Mouse (Mus musculus): ENCODE results near the gene Sipa1l2.
"Not testable (repeated sequence)": the region's sequence is repeated elsewhere in the genome, so short reads cannot be mapped to it uniquely, and the experiment has no call there.

Gene Sipa1l2

GRCm38 (mm10) chr8:125539056-125540013 lies 30.3 kb downstream of the Sipa1l2 start:
- no peak for DNase-seq (ENCODE audit: low read depth, low spot score)

- DNase-seq (ENCODE audit: low read depth, low spot score), result no peak
These were observed 31.3 kb downstream of the Sipa1l2 start for GRCm38 (mm10) chr8:125538265-125538664.

GRCm38 (mm10) chr8:125533709-125534108 lies 35.9 kb downstream of the Sipa1l2 start:
- no peak for DNase-seq (ENCODE audit: low read depth, low spot score)

GRCm38 (mm10) chr8:125532953-125533352 lies 36.7 kb downstream of the Sipa1l2 start:
- DNase-seq (ENCODE audit: low read depth, low spot score), result no peak

GRCm38 (mm10) chr8:125532177-125532576 lies 37.4 kb downstream of the Sipa1l2 start:
- DNase-seq (ENCODE audit: low read depth, low spot score), result no peak

GRCm38 (mm10) chr8:125531640-125532039 lies 38.0 kb downstream of the Sipa1l2 start:
- no peak for DNase-seq (ENCODE audit: low read depth, low spot score)

- DNase-seq (ENCODE audit: low read depth, low spot score), result no peak
These were observed 38.5 kb downstream of the Sipa1l2 start for GRCm38 (mm10) chr8:125531088-125531438.

- no peak for DNase-seq (ENCODE audit: low read depth, low spot score)
These were observed 39.2 kb downstream of the Sipa1l2 start for GRCm38 (mm10) chr8:125530187-125531087.

- no peak for DNase-seq (ENCODE audit: low read depth, low spot score)
These were observed 40.6 kb downstream of the Sipa1l2 start for GRCm38 (mm10) chr8:125529019-125529418.

- no peak for DNase-seq (ENCODE audit: low read depth, low spot score)
These were observed 41.7 kb downstream of the Sipa1l2 start for GRCm38 (mm10) chr8:125527941-125528340.

GRCm38 (mm10) chr8:125526999-125527398 lies 42.6 kb downstream of the Sipa1l2 start:
- no peak for DNase-seq (ENCODE audit: low read depth, low spot score)

GRCm38 (mm10) chr8:125526582-125526981 lies 43.0 kb downstream of the Sipa1l2 start:
- no peak for DNase-seq (ENCODE audit: low read depth, low spot score)

GRCm38 (mm10) chr8:125524479-125524878 lies 45.1 kb downstream of the Sipa1l2 start:
- DNase-seq (ENCODE audit: low read depth, low spot score), result no peak

- DNase-seq (ENCODE audit: low read depth, low spot score), result no peak
These were observed 46.4 kb downstream of the Sipa1l2 start for GRCm38 (mm10) chr8:125523213-125523612.

GRCm38 (mm10) chr8:125522151-125522550 lies 47.5 kb downstream of the Sipa1l2 start:
- no peak for DNase-seq (ENCODE audit: low read depth, low spot score)

GRCm38 (mm10) chr8:125521087-125521486 lies 48.5 kb downstream of the Sipa1l2 start:
- no peak for DNase-seq (ENCODE audit: low read depth, low spot score)

GRCm38 (mm10) chr8:125520308-125520707 lies 49.3 kb downstream of the Sipa1l2 start:
- not testable (repeated sequence) for DNase-seq (ENCODE audit: low read depth, low spot score)

GRCm38 (mm10) chr8:125518951-125519350 lies 50.7 kb downstream of the Sipa1l2 start:
- no peak for DNase-seq (ENCODE audit: low read depth, low spot score)

GRCm38 (mm10) chr8:125518301-125518700 lies 51.3 kb downstream of the Sipa1l2 start:
- no peak for DNase-seq (ENCODE audit: low read depth, low spot score)

- DNase-seq (ENCODE audit: low read depth, low spot score), result no peak
These were observed 52.2 kb downstream of the Sipa1l2 start for GRCm38 (mm10) chr8:125517397-125517796.

- no peak for DNase-seq (ENCODE audit: low read depth, low spot score)
These were observed 53.3 kb downstream of the Sipa1l2 start for GRCm38 (mm10) chr8:125516115-125516905.
